Mouse (Mus musculus): ENCODE measurements at regions not wholly inside any gene's neighbourhood (a gene's known extent, or its start where the extent isn't known, plus 50 kb on each side); places are given as distances from the start of the nearest gene placed in this dataset.

DNA sequence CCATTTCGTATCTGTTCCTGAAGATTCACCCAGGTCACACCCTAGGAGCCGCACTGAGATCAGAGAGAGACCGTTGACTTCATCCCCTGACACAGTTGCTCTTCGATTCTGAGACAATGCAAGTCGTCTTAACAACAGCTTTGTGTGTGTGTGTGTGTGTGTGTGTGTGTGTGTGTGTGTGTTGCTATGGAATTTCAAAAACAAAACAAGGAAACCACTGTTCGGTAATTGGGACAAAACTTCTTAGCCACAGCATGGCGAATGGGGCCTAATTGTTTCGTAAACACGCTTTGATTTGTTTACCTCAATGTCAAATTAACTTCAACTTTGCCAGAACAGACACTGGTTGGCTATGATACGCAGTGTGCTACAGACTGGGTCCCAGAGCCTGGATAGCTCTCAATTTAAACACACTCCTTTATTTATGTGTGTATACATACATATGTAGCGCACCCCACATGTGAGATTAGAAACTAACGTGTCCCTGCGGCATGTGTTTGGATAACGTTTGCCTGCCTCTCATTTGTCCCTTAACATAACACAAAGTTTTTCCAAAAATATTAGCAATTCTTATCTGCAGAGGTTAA lies 176.1 kb upstream of the Spred2 start:
- no peaks in the 10 kb centered on the region for H3K27me3 ChIP-seq (ENCODE audit: poor library complexity, severe bottlenecking)
- peaks cover 12% of the 10 kb centered on the region for H3K4me1 ChIP-seq
- no peak for DNase-seq (ENCODE audit: extremely low spot score, low spot score)
- H3K4me3 ChIP-seq = no peak overlapping the region
- H3K36me3 ChIP-seq (replicated peaks) = no peaks in the 10 kb centered on the region
- WGBS = 70% methylated on average over 14 of the region's 14 CpGs
- H3K27ac ChIP-seq = no peak overlapping the region; the same call in 1 of the 2 replicates
- H3K9me3 ChIP-seq = no peaks in the 10 kb centered on the region

GRCm38 (mm10) chr11:19758892-19759291 lies 165.3 kb upstream of the Spred2 start:
- peaks cover 14% of the 10 kb centered on the region for H3K4me1 ChIP-seq
- 96% methylated on average over 4 of the region's 4 CpGs for WGBS
- H3K4me3 ChIP-seq = no peak overlapping the region
- H3K27ac ChIP-seq = no peak overlapping the region
- no peak for DNase-seq (ENCODE audit: extremely low spot score, low spot score)
- peaks cover 56% of the 10 kb centered on the region for H3K27me3 ChIP-seq (ENCODE audit: poor library complexity, severe bottlenecking)
- H3K36me3 ChIP-seq (replicated peaks) = no peaks in the 10 kb centered on the region
- H3K9me3 ChIP-seq = no peaks in the 10 kb centered on the region

GRCm38 (mm10) chr11:19760861-19761693 lies 163.1 kb upstream of the Spred2 start:
- Histone ChIP-seq H3K4me1 (peaks cover 28% of the 10 kb centered on the region), H3K9me3 (no peaks in the 10 kb centered on the region), H3K36me3 (replicated peaks) (no peaks in the 10 kb centered on the region), H3K27ac (0 out of 2 replicates have a peak overlapping the region, but pooled peaks have one; percentile 41), H3K27me3 (ENCODE audit: poor library complexity, severe bottlenecking) (peaks cover 56% of the 10 kb centered on the region), H3K4me3 (no peak overlapping the region)
- 22% methylated on average over 16 of the region's 16 CpGs for WGBS
- DNase-seq (ENCODE audit: extremely low spot score, low spot score) = peak; percentile 50

DNA sequence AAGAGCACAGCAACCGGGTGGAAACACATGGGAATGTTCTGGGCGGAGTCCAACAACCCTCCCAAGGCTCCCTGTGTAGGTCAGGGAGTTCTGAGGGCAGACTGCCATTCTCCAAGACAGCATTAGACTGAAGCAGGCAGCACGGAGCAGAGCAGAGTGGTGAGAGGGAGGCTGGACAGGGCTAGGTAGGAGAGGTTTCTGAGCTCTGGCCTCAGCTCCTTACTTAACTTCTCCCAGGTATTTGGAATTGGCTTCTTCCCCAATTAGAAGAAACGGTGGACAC lies 162.5 kb upstream of the Spred2 start:
- Histone ChIP-seq H3K4me3 (no peak overlapping the region), H3K36me3 (replicated peaks) (no peaks in the 10 kb centered on the region), H3K4me1 (peaks cover 28% of the 10 kb centered on the region), H3K27ac (no peak overlapping the region), H3K27me3 (ENCODE audit: poor library complexity, severe bottlenecking) (peaks cover 56% of the 10 kb centered on the region), H3K9me3 (no peaks in the 10 kb centered on the region)
- 46% methylated on average over 4 of the region's 4 CpGs for WGBS
- DNase-seq (ENCODE audit: extremely low spot score, low spot score) = no peak

DNA sequence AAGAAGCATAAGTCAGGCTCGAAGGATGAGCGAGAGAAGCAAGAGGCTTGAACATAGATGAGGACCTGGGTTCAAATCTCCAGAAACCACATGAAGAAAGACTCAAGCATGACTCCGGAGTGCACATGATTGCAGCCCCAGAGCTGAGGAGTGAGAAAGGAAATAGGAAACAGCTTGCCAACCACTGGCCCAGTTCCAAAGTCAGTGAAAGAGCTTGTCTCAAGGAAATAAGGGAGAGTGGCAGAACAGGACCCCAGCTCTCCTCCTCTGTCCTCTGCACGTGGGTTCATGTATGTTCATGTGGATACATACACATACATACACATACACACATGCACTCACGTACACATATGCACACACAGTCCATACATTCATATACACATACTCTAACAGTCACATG lies 156.9 kb upstream of the Spred2 start:
- Histone ChIP-seq H3K27me3 (ENCODE audit: poor library complexity, severe bottlenecking) (peaks cover 25% of the 10 kb centered on the region), H3K27ac (no peak overlapping the region), H3K36me3 (replicated peaks) (no peaks in the 10 kb centered on the region), H3K4me3 (no peak overlapping the region), H3K9me3 (no peaks in the 10 kb centered on the region), H3K4me1 (peaks cover 20% of the 10 kb centered on the region)
- no peak for DNase-seq (ENCODE audit: extremely low spot score, low spot score)
- WGBS = 84% methylated on average over 5 of the region's 5 CpGs

- no peaks in the 10 kb centered on the region for H3K9me3 ChIP-seq
- H3K4me3 ChIP-seq = no peak overlapping the region
- H3K27me3 ChIP-seq (ENCODE audit: poor library complexity, severe bottlenecking) = peaks cover 20% of the 10 kb centered on the region
- DNase-seq (ENCODE audit: extremely low spot score, low spot score) = no peak
- H3K4me1 ChIP-seq = peaks cover 20% of the 10 kb centered on the region
- WGBS = 92% methylated on average over 9 of the region's 9 CpGs
- H3K36me3 ChIP-seq (replicated peaks) = no peaks in the 10 kb centered on the region
- H3K27ac ChIP-seq = no peak overlapping the region
Measured at GRCm38 (mm10) chr11:19767871-19768270, 156.3 kb upstream of the Spred2 start.

DNA sequence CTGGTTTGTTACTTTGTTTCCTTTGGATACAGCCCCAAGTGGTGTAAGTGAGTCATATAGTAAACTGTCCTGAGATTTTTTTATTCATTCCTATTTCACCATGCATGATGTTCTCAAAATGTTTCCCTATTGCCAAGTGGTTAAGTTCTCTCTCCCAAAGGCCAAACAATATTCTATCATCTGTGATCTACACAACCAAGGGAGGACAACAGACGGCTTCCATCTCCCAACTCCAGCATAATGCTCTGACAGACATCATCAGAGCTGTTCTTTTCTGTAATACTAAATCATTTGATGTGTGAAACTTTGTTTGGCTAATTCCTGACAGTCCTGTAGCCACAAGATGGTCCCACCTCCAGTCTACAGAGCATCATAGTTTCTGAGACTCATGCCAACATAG lies 155.2 kb upstream of the Spred2 start:
- Histone ChIP-seq H3K9me3 (no peaks in the 10 kb centered on the region), H3K27ac (no peak overlapping the region), H3K4me1 (peaks cover 16% of the 10 kb centered on the region), H3K27me3 (ENCODE audit: poor library complexity, severe bottlenecking) (peaks cover 18% of the 10 kb centered on the region), H3K36me3 (replicated peaks) (no peaks in the 10 kb centered on the region), H3K4me3 (no peak overlapping the region)
- no peak for DNase-seq (ENCODE audit: extremely low spot score, low spot score)
- 93% methylated on average over 1 of the region's 1 CpGs for WGBS

GRCm38 (mm10) chr11:19774010-19774409 lies 150.2 kb upstream of the Spred2 start:
- Histone ChIP-seq H3K27ac (no peak overlapping the region), H3K36me3 (replicated peaks) (no peaks in the 10 kb centered on the region), H3K4me1 (peaks cover 12% of the 10 kb centered on the region), H3K4me3 (no peak overlapping the region), H3K9me3 (no peaks in the 10 kb centered on the region), H3K27me3 (ENCODE audit: poor library complexity, severe bottlenecking) (no peaks in the 10 kb centered on the region)
- DNase-seq (ENCODE audit: extremely low spot score, low spot score) = no peak
- 27% methylated on average over 9 of the region's 9 CpGs for WGBS

DNA sequence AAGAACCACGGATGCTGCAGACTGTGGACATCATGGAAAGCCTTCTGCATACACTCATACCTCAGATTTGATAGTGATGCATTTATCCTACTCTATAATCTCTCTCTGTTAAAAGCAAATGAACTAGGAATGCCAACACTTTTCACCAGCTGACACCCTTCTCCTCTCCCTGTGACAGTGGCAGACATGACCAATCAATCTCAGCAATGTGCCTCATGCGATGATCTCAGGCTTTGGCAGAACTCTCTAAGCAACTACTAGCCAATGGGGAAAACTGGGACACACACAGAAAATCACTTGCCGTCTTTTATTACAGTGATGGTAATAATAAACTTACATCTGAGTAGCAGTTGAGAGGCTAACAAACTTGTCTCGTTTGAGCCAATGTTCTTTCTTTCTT lies 148.4 kb upstream of the Spred2 start:
- H3K36me3 ChIP-seq (replicated peaks) = no peaks in the 10 kb centered on the region
- no peak overlapping the region for H3K27ac ChIP-seq
- 92% methylated on average over 4 of the region's 4 CpGs for WGBS
- peaks cover 12% of the 10 kb centered on the region for H3K4me1 ChIP-seq
- peaks cover 12% of the 10 kb centered on the region; the same call in 1 of the 2 replicates for H3K27me3 ChIP-seq (ENCODE audit: poor library complexity, severe bottlenecking)
- no peak for DNase-seq (ENCODE audit: extremely low spot score, low spot score)
- no peak overlapping the region for H3K4me3 ChIP-seq
- no peaks in the 10 kb centered on the region for H3K9me3 ChIP-seq

GRCm38 (mm10) chr11:19776473-19777200 lies 147.5 kb upstream of the Spred2 start:
- DNase-seq (ENCODE audit: extremely low spot score, low spot score) = no peak
- no peak overlapping the region for H3K4me3 ChIP-seq
- no peaks in the 10 kb centered on the region for H3K36me3 ChIP-seq (replicated peaks)
- 82% methylated on average over 9 of the region's 9 CpGs for WGBS
- no peak overlapping the region for H3K27ac ChIP-seq
- H3K4me1 ChIP-seq = peaks cover 12% of the 10 kb centered on the region
- H3K27me3 ChIP-seq (ENCODE audit: poor library complexity, severe bottlenecking) = peaks cover 16% of the 10 kb centered on the region; the same call in 1 of the 2 replicates
- no peaks in the 10 kb centered on the region for H3K9me3 ChIP-seq

- 78% methylated on average over 2 of the region's 2 CpGs for WGBS
- Histone ChIP-seq H3K9me3 (no peaks in the 10 kb centered on the region), H3K27ac (no peak overlapping the region), H3K4me1 (peaks cover 12% of the 10 kb centered on the region), H3K27me3 (ENCODE audit: poor library complexity, severe bottlenecking) (peaks cover 16% of the 10 kb centered on the region; the same call in 1 of the 2 replicates), H3K36me3 (replicated peaks) (no peaks in the 10 kb centered on the region), H3K4me3 (no peak overlapping the region)
- DNase-seq (ENCODE audit: extremely low spot score, low spot score) = no peak
Measured at GRCm38 (mm10) chr11:19778191-19778590, 146.0 kb upstream of the Spred2 start.

DNA sequence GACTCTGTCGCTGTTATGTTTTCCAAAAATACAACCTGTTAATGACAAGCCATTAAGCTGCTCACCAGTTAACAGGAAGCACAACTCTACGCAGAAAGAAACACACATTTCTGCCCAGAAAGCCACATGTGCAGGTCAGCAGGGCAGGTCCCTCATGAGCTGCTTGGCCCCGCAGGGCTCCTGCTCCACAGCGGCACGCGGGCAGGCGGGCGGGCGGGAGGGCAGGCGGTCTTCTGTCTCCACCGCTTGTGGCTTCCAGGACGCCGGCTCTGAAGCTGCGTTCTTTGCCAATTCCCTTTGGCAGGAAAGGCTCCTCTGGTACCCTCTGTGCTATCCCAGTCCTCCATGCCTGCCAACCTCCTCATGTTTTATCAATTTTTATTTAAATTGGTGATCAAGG lies 139.1 kb upstream of the Spred2 start:
- peaks cover 17% of the 10 kb centered on the region for H3K27me3 ChIP-seq (ENCODE audit: poor library complexity, severe bottlenecking)
- 72% methylated on average over 14 of the region's 14 CpGs for WGBS
- no peaks in the 10 kb centered on the region for H3K4me1 ChIP-seq
- H3K27ac ChIP-seq = no peak overlapping the region
- no peaks in the 10 kb centered on the region for H3K36me3 ChIP-seq (replicated peaks)
- no peak overlapping the region for H3K4me3 ChIP-seq
- H3K9me3 ChIP-seq = peaks cover 4% of the 10 kb centered on the region; the same call in 1 of the 2 replicates
- DNase-seq (ENCODE audit: extremely low spot score, low spot score) = no peak

Measured in forebrain, embryonic 10.5 days (tissue).